In the genomic region with DNA sequence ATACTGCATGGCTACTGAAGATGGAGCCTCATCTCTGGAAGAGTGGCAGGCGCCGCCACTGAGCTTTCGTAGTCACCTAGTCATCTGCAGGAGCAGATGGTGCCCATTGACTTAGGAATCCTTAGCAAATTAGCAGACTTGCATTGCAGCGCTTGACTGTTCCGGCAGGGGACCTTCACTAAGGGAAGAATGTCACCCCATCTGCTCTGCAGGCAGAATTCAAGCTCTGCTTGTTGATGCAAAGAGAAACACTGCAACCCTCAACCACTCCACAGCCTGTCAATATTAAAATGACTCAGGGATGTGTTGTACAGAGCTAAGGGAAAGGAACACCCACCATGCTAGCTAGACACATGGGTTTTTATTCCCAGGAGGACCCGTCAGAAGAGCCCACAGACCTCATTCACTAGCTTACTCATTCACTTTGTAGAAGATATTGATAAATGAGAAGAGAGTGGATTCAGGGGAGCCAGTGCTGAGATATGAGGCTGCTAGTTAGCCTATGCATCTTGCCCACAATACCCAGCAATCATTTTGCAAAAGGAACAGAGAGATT, we compare ENCODE assay signal across 18 mouse cellular contexts.
DNase-seq lines count a peak whose midpoint lies in the region; ATAC-seq lines count a peak whose summit lies in the region.
"Had no signal": no experiment of that assay in that cellular context is flagged by ENCODE, and none has a peak within 500 bp of the region (broad histone marks: within the 10 kb centered on the region; RNA-seq: fewer than 3 reads in every experiment).

No protein-coding gene starts in this region.

- no peaks in the 10 kb centered on the region for H3K27me3 ChIP-seq in kidney, embryonic 14.5 days (ENCODE audit: control insufficient read depth, insufficient read depth, low read length)
- H3K27me3 ChIP-seq: hindbrain, embryonic 13.5 days; limb, embryonic 13.5 days; liver, embryonic 15.5 days had no signal

- H3K4me2 ChIP-seq in kidney, embryonic 14.5 days (replicated peaks; ENCODE audit: low read depth, low read length) = no peak overlapping the region
- H3K4me2 ChIP-seq: hindbrain, embryonic 13.5 days; limb, embryonic 13.5 days; liver, embryonic 15.5 days had no signal

- 90% methylated on average over 6 of the region's 6 CpGs for WGBS in kidney, embryonic 14.5 days

- H3K9ac ChIP-seq in kidney, embryonic 14.5 days (ENCODE audit: low read depth, low read length) = no peak overlapping the region
- H3K9ac ChIP-seq: hindbrain, embryonic 13.5 days; limb, embryonic 13.5 days; liver, embryonic 15.5 days had no signal

- H3K36me3 ChIP-seq in kidney, embryonic 14.5 days (ENCODE audit: control insufficient read depth, insufficient read depth, low read length) = no peaks in the 10 kb centered on the region
- H3K36me3 ChIP-seq: G1E; hindbrain, embryonic 13.5 days; limb, embryonic 13.5 days; liver, embryonic 15.5 days had no signal

- no peak overlapping the region for H3K4me3 ChIP-seq in kidney, embryonic 14.5 days (ENCODE audit: low read length)
- H3K4me3 ChIP-seq: hindbrain, embryonic 13.5 days; limb, embryonic 13.5 days; liver, embryonic 15.5 days; myocyte had no signal

- no peak for DNase-seq in frontal cortex, postnatal 10 days (ENCODE audit: low spot score in 2 of 2)
- peak; percentile 24 for DNase-seq in 3T3-L1 (ENCODE audit: low read depth, low spot score)
- DNase-seq in brain, embryonic 18.5 days (ENCODE audit: low read depth, low spot score) = peak; percentile 6
- DNase-seq in layer of hippocampus, postnatal 36 days = peak; percentile 23 to 36
- DNase-seq in adrenal gland, postnatal 25 days = no peak
- DNase-seq in T-cell, adult 2 months (ENCODE audit: low spot score) = no peak
- DNase-seq: adrenal gland, postnatal 14 days; heart, adult 18-20 months; kidney, postnatal 25 days; thymus, adult 18-20 months had no signal

- peak; percentile 44; the same call in 1 of the 2 replicates for ATAC-seq in frontal cortex, adult (ENCODE audit: low TSS enrichment)
- no peak for ATAC-seq in kidney, embryonic 14.5 days (ENCODE audit: low FRiP score, low TSS enrichment)
- ATAC-seq: intestine, postnatal 0 days had no signal

- no peaks in the 10 kb centered on the region for H3K9me3 ChIP-seq in kidney, embryonic 14.5 days (ENCODE audit: control insufficient read depth, low read length)
- H3K9me3 ChIP-seq: hindbrain, embryonic 13.5 days; limb, embryonic 13.5 days; liver, embryonic 15.5 days had no signal

- H3K27ac ChIP-seq in kidney, embryonic 14.5 days (ENCODE audit: low read depth, low read length) = no peak overlapping the region
- H3K27ac ChIP-seq: hindbrain, embryonic 13.5 days; limb, embryonic 13.5 days; liver, embryonic 15.5 days had no signal

- H3K4me1 ChIP-seq in kidney, embryonic 14.5 days (ENCODE audit: control insufficient read depth, insufficient read depth, low read length) = no peaks in the 10 kb centered on the region
- H3K4me1 ChIP-seq: hindbrain, embryonic 13.5 days; limb, embryonic 13.5 days; liver, embryonic 15.5 days had no signal

Comparison
In these comparisons a context has a peak if more than half of its experiments do, and no peak if none do; other contexts are left out.
1. DNase-seq: peak in 3T3-L1 (single experiment), brain, embryonic 18.5 days (single experiment) and layer of hippocampus, postnatal 36 days (2 of 2); none in frontal cortex, postnatal 10 days (0 of 2), adrenal gland, postnatal 25 days (single experiment) and T-cell, adult 2 months (single experiment).